Mouse (Mus musculus) liver, adult 2 months (tissue): ENCODE results near the gene Dctn1. TPM values are rescaled to one million over a fixed set of nuclear protein-coding genes. Genes with fewer than 3 reads are reported as not detected.

Experiments
- DNase-seq: peaks from one replicate; pipeline ENCODE4 v3.0.0-alpha.2; 2011; ENCODE audit warnings: low read depth, low spot score; ENCODE audit errors: extremely low read depth
- H3K27ac ChIP-seq: fragments of 200-500 bp; replicated peaks from 2 replicates; pipeline ENCODE4 v1.5.1; 2012; ENCODE audit warnings: low read depth, mild to moderate bottlenecking, control low read depth, inconsistent platforms, low read length; ENCODE audit not compliant: insufficient read depth
- H3K27me3 ChIP-seq: fragments of 200-500 bp; 2 replicates; pipeline ENCODE4 v1.6.1; 2012; ENCODE audit warnings: mild to moderate bottlenecking, moderate library complexity, low read length, inconsistent platforms; ENCODE audit not compliant: control insufficient read depth, insufficient read depth
- H3K36me3 ChIP-seq: fragments of 200-500 bp; 2 replicates; pipeline ENCODE4 v1.6.1; 2012; ENCODE audit warnings: low read length, inconsistent platforms; ENCODE audit not compliant: control insufficient read depth, insufficient read depth
- H3K4me1 ChIP-seq: fragments of 200-500 bp; 2 replicates; pipeline ENCODE4 v1.6.1; 2011; ENCODE audit warnings: low read length; ENCODE audit not compliant: control insufficient read depth, insufficient read depth
- H3K4me3 ChIP-seq: fragments of 200-500 bp; 2 replicates; pipeline ENCODE4 v1.5.1; 2011; ENCODE audit warnings: low read depth, mild to moderate bottlenecking, control low read depth, low read length, moderate library complexity; ENCODE audit not compliant: insufficient read depth
- H3K79me2 ChIP-seq: fragments of 200-500 bp; 2 replicates; pipeline ENCODE4 v1.6.1; 2012; ENCODE audit warnings: inconsistent platforms, mild to moderate bottlenecking, low read length, moderate library complexity; ENCODE audit not compliant: control insufficient read depth, insufficient read depth
- H3K9ac ChIP-seq: fragments of 200-500 bp; 2 replicates; pipeline ENCODE4 v1.6.1; 2012; ENCODE audit warnings: low read depth, mild to moderate bottlenecking, control low read depth, inconsistent platforms, low read length
- CTCF ChIP-seq: fragments of 200-500 bp; IDR thresholded peaks from 2 replicates; pipeline ENCODE4 v1.5.1; 2011; ENCODE audit warnings: low read depth, low read length, control low read depth
- POLR2A ChIP-seq: fragments of 200-500 bp; IDR thresholded peaks from 2 replicates; pipeline ENCODE4 v1.6.1; 2011; ENCODE audit warnings: low read length, control low read depth; ENCODE audit not compliant: insufficient read depth; ENCODE audit errors: extremely low read depth
- WGBS: fragments of 180-500 bp; shearing (Covaris S2); methylation state at CpG from one replicate; pipeline ENCODE4 v1.1.7; 2018; 5-methylcytosine and 5-hydroxymethylcytosine counted together
- polyA plus RNA-seq: library from polyadenylated mRNA; depleted of rRNA; stranded (reverse); fragments of >200 nt; gene quantifications from 2 replicates; pipeline ENCODE4 v1.2.3, GENCODE M21; 2012
- total RNA-seq: library from RNA; depleted of rRNA; stranded (reverse); fragments of >200 nt; gene quantifications from 2 replicates; pipeline ENCODE4 v1.2.3, GENCODE M21; 2014

Gene Dctn1
- total and polyA plus RNA-seq, 2 experiments: 13.5 to 36.0 TPM

- no peak overlapping the region for H3K9ac ChIP-seq
- 18% methylated on average over 7 of the region's 7 CpGs for WGBS
- no peak overlapping the region for H3K4me3 ChIP-seq
These were observed 49.4 kb downstream of the Dctn1 start for GRCm38 (mm10) chr6:83215002-83215666.

DNA sequence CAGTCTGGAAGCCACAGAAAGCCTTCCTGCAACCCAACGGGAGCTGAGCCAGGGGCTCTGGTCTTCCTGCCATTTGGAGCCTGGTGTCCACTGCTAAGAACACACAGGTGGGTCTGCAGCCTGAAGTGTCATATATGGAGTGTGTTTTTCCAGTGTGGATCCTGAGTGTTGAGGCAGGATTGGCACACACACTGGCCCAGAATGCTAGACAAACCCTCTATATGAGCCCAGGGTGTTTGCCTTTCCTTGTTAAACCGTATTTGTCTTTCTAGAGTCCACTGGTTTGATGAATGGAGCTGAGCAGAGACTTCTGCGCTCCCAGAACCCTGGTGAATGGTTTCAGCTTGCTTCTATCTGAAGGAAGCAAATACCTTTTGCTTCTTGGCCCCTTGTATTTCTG is 54.1 kb downstream of the Dctn1 start, which contains the start of gene Slc4a5:
Gene Slc4a5 (plus strand): TSS at position 15 of the 400 bp plus-strand sequence.
- Histone ChIP-seq H3K4me1 (no peaks in the 10 kb centered on the region), H3K27ac (no peak within 1 kb of the TSS), H3K27me3 (no peaks in the 10 kb centered on the region), H3K79me2 (no peaks in the 10 kb centered on the region), H3K4me3 (no peak within 1 kb of the TSS), H3K36me3 (no peaks in the 10 kb centered on the region), H3K9ac (no peak within 1 kb of the TSS)
- 59% methylated on average over 3 of the region's 3 CpGs for whole genome bisulfite sequencing
- TF ChIP-seq CTCF: no peak
- no peak for TF ChIP-seq POLR2A
- DNase-seq: no peak

More at GRCm38 (mm10) chr6:83215002-83215666, 49.4 kb downstream of the Dctn1 start:
- no peaks in the 10 kb centered on the region for H3K79me2 ChIP-seq
- no peak overlapping the region for H3K27ac ChIP-seq
- no peaks in the 10 kb centered on the region for H3K4me1 ChIP-seq
- DNase-seq: peak; percentile 22
- H3K36me3 ChIP-seq: no peaks in the 10 kb centered on the region
- H3K27me3 ChIP-seq: no peaks in the 10 kb centered on the region
- TF ChIP-seq CTCF: peak; percentile 94
- no peak for TF ChIP-seq POLR2A

GRCm38 (mm10) chr6:83231486-83231885 is 65.8 kb downstream of the Dctn1 start:
- Histone ChIP-seq H3K27me3 (0 out of 2 replicates have a peak, but pooled peaks cover 3% of the 10 kb centered on the region), H3K4me1 (peaks cover 4% of the 10 kb centered on the region)
- 55% methylated on average over 2 of the region's 2 CpGs for WGBS

DNA sequence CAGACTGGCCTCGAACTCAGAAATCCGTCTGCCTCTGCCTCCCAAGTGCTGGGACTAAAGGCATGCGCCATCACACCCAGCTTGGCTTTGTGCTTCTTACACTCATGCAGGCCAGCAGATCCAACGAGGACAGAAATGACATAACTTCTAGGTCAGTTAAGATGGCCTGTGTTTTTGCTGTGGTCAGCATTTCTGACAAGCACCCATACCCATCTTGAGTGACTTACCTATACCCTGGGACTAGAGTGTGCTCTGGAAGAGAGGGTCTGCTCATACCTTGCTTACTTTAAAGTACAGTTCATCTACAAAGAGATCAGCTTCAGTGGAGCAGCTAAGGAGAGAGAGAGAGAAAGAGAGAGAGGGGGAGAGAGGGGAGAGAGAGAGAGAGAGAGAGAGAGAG is 67.6 kb downstream of the Dctn1 start:
- H3K27me3 ChIP-seq: 0 out of 2 replicates have a peak, but pooled peaks cover 3% of the 10 kb centered on the region
- WGBS: 84% methylated on average over 4 of the region's 4 CpGs

More at GRCm38 (mm10) chr6:83231486-83231885, 65.8 kb downstream of the Dctn1 start:
- TF ChIP-seq CTCF (no peak), POLR2A (no peak)
- Histone ChIP-seq H3K9ac (no peak overlapping the region), H3K36me3 (no peaks in the 10 kb centered on the region), H3K4me3 (no peak overlapping the region), H3K27ac (no peak overlapping the region), H3K79me2 (no peaks in the 10 kb centered on the region)
- no peak for DNase-seq

GRCm38 (mm10) chr6:83234280-83234741 is 68.6 kb downstream of the Dctn1 start:
- Histone ChIP-seq H3K36me3 (no peaks in the 10 kb centered on the region), H3K9ac (no peak overlapping the region), H3K27me3 (peaks cover 8% of the 10 kb centered on the region; the same call in 1 of the 2 replicates), H3K79me2 (no peaks in the 10 kb centered on the region), H3K4me3 (no peak overlapping the region), H3K27ac (no peak overlapping the region), H3K4me1 (peaks cover 4% of the 10 kb centered on the region)
- DNase-seq: peak; percentile 7
- WGBS: 7% methylated on average over 14 of the region's 14 CpGs
- no peak for TF ChIP-seq CTCF
- no peak for TF ChIP-seq POLR2A

More for the DNA sequence above, 67.6 kb downstream of the Dctn1 start:
- no peak overlapping the region for H3K9ac ChIP-seq
- no peak overlapping the region for H3K27ac ChIP-seq
- H3K4me3 ChIP-seq: no peak overlapping the region
- no peaks in the 10 kb centered on the region for H3K79me2 ChIP-seq
- DNase-seq: no peak
- H3K36me3 ChIP-seq: no peaks in the 10 kb centered on the region
- TF ChIP-seq POLR2A (no peak), CTCF (no peak)
- H3K4me1 ChIP-seq: peaks cover 4% of the 10 kb centered on the region

GRCm38 (mm10) chr6:83237123-83237522 is 71.4 kb downstream of the Dctn1 start:
- H3K27me3 ChIP-seq: peaks cover 10% of the 10 kb centered on the region; the same call in 1 of the 2 replicates
- no peak for TF ChIP-seq POLR2A
- TF ChIP-seq CTCF: no peak
- H3K4me1 ChIP-seq: peaks cover 4% of the 10 kb centered on the region
- WGBS: 7% methylated on average over 9 of the region's 9 CpGs
- H3K27ac ChIP-seq: no peak overlapping the region
- H3K4me3 ChIP-seq: no peak overlapping the region
- no peaks in the 10 kb centered on the region for H3K36me3 ChIP-seq
- H3K9ac ChIP-seq: no peak overlapping the region
- no peak for DNase-seq
- no peaks in the 10 kb centered on the region for H3K79me2 ChIP-seq
